Mouse (Mus musculus): ENCODE measurements around the gene Cep63. TPM values are rescaled to one million over a fixed set of nuclear protein-coding genes. Genes with fewer than 3 reads are reported as not detected.

Cep63 gene
- total and polyA plus RNA-seq, 2 experiments from 2014 or later: 5.2 to 45.3 TPM

- H3K4me1 ChIP-seq (ENCODE audit: control insufficient read depth, insufficient read depth): no peaks in the 10 kb centered on the region
- no peak for TF ChIP-seq EP300 (IDR thresholded peaks at IDR 0.05; ENCODE audit: low read depth)
- no peak for TF ChIP-seq CTCF (IDR thresholded peaks at IDR 0.05; ENCODE audit: low read depth)
- ATAC-seq (ENCODE audit: insufficient read depth, low read depth) (no peak), DNase-seq (ENCODE audit: low spot score) (no peak)
- H3K9me3 ChIP-seq (replicated peaks; ENCODE audit: control insufficient read depth, low read length): no peaks in the 10 kb centered on the region
- peaks cover 65% of the 10 kb centered on the region for H3K36me3 ChIP-seq (replicated peaks; ENCODE audit: control insufficient read depth, insufficient read depth, low read length)
- no peaks in the 10 kb centered on the region for H3K27me3 ChIP-seq (ENCODE audit: control insufficient read depth, insufficient read depth, low read length)
- no peak overlapping the region for H3K4me3 ChIP-seq (ENCODE audit: low read depth, low read length)
- no peak overlapping the region for H3K27ac ChIP-seq (ENCODE audit: low read depth)
- H3K9ac ChIP-seq (replicated peaks; ENCODE audit: low read depth, low read length): no peak overlapping the region
- H3K4me2 ChIP-seq (ENCODE audit: low read depth, low read length): no peak overlapping the region
- 81% methylated on average over 8 of the region's 8 CpGs for WGBS
Observed at GRCm38 (mm10) chr9:102595662-102596436, 30.5 kb downstream of the Cep63 start.

GRCm38 (mm10) chr9:102594667-102595393, 31.5 kb downstream of the Cep63 start:
- H3K4me2 ChIP-seq (ENCODE audit: low read depth, low read length): no peak overlapping the region
- TF ChIP-seq CTCF (IDR thresholded peaks at IDR 0.05; ENCODE audit: low read depth) (no peak), EP300 (IDR thresholded peaks at IDR 0.05; ENCODE audit: low read depth) (no peak)
- peaks cover 65% of the 10 kb centered on the region for H3K36me3 ChIP-seq (replicated peaks; ENCODE audit: control insufficient read depth, insufficient read depth, low read length)
- no peak overlapping the region for H3K27ac ChIP-seq (ENCODE audit: low read depth)
- no peak for ATAC-seq (ENCODE audit: insufficient read depth, low read depth)
- no peak overlapping the region for H3K4me3 ChIP-seq (ENCODE audit: low read depth, low read length)
- H3K9ac ChIP-seq (replicated peaks; ENCODE audit: low read depth, low read length): no peak overlapping the region
- H3K9me3 ChIP-seq (replicated peaks; ENCODE audit: control insufficient read depth, low read length): no peaks in the 10 kb centered on the region
- no peaks in the 10 kb centered on the region for H3K4me1 ChIP-seq (ENCODE audit: control insufficient read depth, insufficient read depth)
- H3K27me3 ChIP-seq (ENCODE audit: control insufficient read depth, insufficient read depth, low read length): no peaks in the 10 kb centered on the region
- WGBS: 68% methylated on average over 6 of the region's 6 CpGs
- DNase-seq (ENCODE audit: low spot score): no peak

GRCm38 (mm10) chr9:102587347-102587746, 39.0 kb downstream of the Cep63 start:
- no peak overlapping the region for H3K4me2 ChIP-seq (ENCODE audit: low read depth, low read length)
- DNase-seq (ENCODE audit: low spot score) (no peak), ATAC-seq (ENCODE audit: insufficient read depth, low read depth) (no peak)
- TF ChIP-seq CTCF (IDR thresholded peaks at IDR 0.05; ENCODE audit: low read depth) (no peak), EP300 (IDR thresholded peaks at IDR 0.05; ENCODE audit: low read depth) (no peak)
- H3K9ac ChIP-seq (replicated peaks; ENCODE audit: low read depth, low read length): no peak overlapping the region
- H3K27me3 ChIP-seq (ENCODE audit: control insufficient read depth, insufficient read depth, low read length): no peaks in the 10 kb centered on the region
- no peaks in the 10 kb centered on the region for H3K4me1 ChIP-seq (ENCODE audit: control insufficient read depth, insufficient read depth)
- H3K4me3 ChIP-seq (ENCODE audit: low read depth, low read length): no peak overlapping the region
- H3K36me3 ChIP-seq (replicated peaks; ENCODE audit: control insufficient read depth, insufficient read depth, low read length): peaks cover 37% of the 10 kb centered on the region
- 88% methylated on average over 5 of the region's 5 CpGs for WGBS
- no peak overlapping the region for H3K27ac ChIP-seq (ENCODE audit: low read depth)
- H3K9me3 ChIP-seq (replicated peaks; ENCODE audit: control insufficient read depth, low read length): no peaks in the 10 kb centered on the region

GRCm38 (mm10) chr9:102581921-102582469, 44.3 kb downstream of the Cep63 start:
- WGBS: 68% methylated on average over 12 of the region's 12 CpGs
- H3K4me3 ChIP-seq (ENCODE audit: low read depth, low read length): no peak overlapping the region
- H3K9me3 ChIP-seq (replicated peaks; ENCODE audit: control insufficient read depth, low read length): no peaks in the 10 kb centered on the region
- TF ChIP-seq EP300 (IDR thresholded peaks at IDR 0.05; ENCODE audit: low read depth): no peak
- DNase-seq (ENCODE audit: low spot score): no peak
- no peak overlapping the region for H3K4me2 ChIP-seq (ENCODE audit: low read depth, low read length)
- H3K4me1 ChIP-seq (ENCODE audit: control insufficient read depth, insufficient read depth): no peaks in the 10 kb centered on the region
- H3K36me3 ChIP-seq (replicated peaks; ENCODE audit: control insufficient read depth, insufficient read depth, low read length): peaks cover 23% of the 10 kb centered on the region
- H3K9ac ChIP-seq (replicated peaks; ENCODE audit: low read depth, low read length): no peak overlapping the region
- no peak overlapping the region for H3K27ac ChIP-seq (ENCODE audit: low read depth)
- no peaks in the 10 kb centered on the region for H3K27me3 ChIP-seq (ENCODE audit: control insufficient read depth, insufficient read depth, low read length)
- no peak for ATAC-seq (ENCODE audit: insufficient read depth, low read depth)

- no peaks in the 10 kb centered on the region for H3K36me3 ChIP-seq (replicated peaks; ENCODE audit: control insufficient read depth, insufficient read depth, low read length)
- H3K27ac ChIP-seq (ENCODE audit: low read depth): no peak overlapping the region
- peak; percentile 51 for DNase-seq (ENCODE audit: low spot score)
- no peak overlapping the region for H3K4me3 ChIP-seq (ENCODE audit: low read depth, low read length)
- H3K4me1 ChIP-seq (ENCODE audit: control insufficient read depth, insufficient read depth): no peaks in the 10 kb centered on the region
- no peak for ATAC-seq (ENCODE audit: insufficient read depth, low read depth)
- TF ChIP-seq CTCF (IDR thresholded peaks at IDR 0.05; ENCODE audit: low read depth): no peak
- no peak for TF ChIP-seq EP300 (IDR thresholded peaks at IDR 0.05; ENCODE audit: low read depth)
- no peaks in the 10 kb centered on the region for H3K27me3 ChIP-seq (ENCODE audit: control insufficient read depth, insufficient read depth, low read length)
- no peak overlapping the region for H3K4me2 ChIP-seq (ENCODE audit: low read depth, low read length)
- 50% methylated on average over 5 of the region's 5 CpGs for whole genome bisulfite sequencing
- no peak overlapping the region for H3K9ac ChIP-seq (replicated peaks; ENCODE audit: low read depth, low read length)
- no peaks in the 10 kb centered on the region for H3K9me3 ChIP-seq (replicated peaks; ENCODE audit: control insufficient read depth, low read length)
Observed at GRCm38 (mm10) chr9:102577480-102577879, 48.9 kb downstream of the Cep63 start.
